Comparison of ENCODE assay signal across 1 mouse cellular context in the genomic region with DNA sequence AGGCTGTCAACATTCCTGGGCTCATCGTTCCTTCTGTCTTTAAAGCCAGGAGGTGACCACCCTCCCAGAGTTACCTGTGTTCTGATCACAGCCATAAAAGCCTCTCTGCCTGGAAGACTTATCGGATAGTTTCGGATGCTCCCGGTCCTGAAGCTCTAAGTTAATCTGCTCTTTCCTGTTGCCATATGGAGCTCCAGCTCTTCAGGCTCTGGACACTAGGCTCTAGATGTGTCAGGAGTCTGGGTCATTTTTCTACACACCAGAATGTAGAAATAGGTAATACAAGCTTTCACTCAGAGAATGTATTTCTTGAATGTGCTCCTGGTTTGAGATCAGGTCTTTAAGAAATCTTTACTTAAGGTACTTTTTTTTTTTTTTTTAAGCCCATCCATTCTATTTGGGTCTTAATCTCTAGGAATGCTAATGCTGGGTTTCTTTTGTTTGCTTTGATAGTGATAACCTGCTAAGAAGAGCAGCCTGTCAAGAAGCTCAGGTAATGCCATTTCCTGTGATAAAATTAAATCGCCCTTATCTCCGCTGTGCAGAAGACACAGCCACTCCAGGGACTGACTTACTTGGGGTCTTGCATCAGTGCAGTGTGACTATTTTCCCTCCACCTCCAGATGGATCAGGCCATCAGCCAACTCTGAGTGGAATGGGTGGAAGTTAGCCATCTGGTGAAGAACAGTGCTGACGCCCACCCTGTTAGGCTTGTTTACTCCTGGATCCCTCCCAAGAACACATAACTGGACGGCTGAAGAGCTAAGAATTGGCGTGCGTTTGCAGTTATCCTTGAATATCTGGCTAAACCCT.
TF ChIP-seq lines count a peak whose summit lies in the region.

No protein-coding gene starts in this region.

TF ChIP-seq in MEL, 35 proteins besides CTCF, POLR2A, EP300 and RAD21 (continued from another document):
- 0 out of 2 replicates have a peak, but pooled peaks have one; percentile 17 for TF ChIP-seq MYC (IDR thresholded peaks at IDR 0.05; ENCODE audit: low read depth, low read length)
- TF ChIP-seq UBTF (IDR thresholded peaks at IDR 0.05; ENCODE audit: borderline replicate concordance, insufficient read depth, low read depth, low read length) = no peak
- no peak for TF ChIP-seq NELFE (IDR thresholded peaks at IDR 0.05; ENCODE audit: low read depth, low read length)
- no peak for TF ChIP-seq MYB (IDR thresholded peaks at IDR 0.05; ENCODE audit: low read depth, low read length)
- no peak for TF ChIP-seq KAT2A (conservative IDR thresholded peaks at IDR 0.05; ENCODE audit: low read depth, low read length)
- no peak for TF ChIP-seq TBP (IDR thresholded peaks at IDR 0.05; ENCODE audit: low read depth, low read length)
- no peak for TF ChIP-seq ZKSCAN1 (IDR thresholded peaks at IDR 0.05; ENCODE audit: low read depth, low read length)
- no peak for TF ChIP-seq MAZ (IDR thresholded peaks at IDR 0.05; ENCODE audit: low read depth, low read length)
- TF ChIP-seq BHLHE40 (IDR thresholded peaks at IDR 0.05; ENCODE audit: borderline replicate concordance, low read depth, low read length) = no peak
- TF ChIP-seq CHD1 (IDR thresholded peaks at IDR 0.05; ENCODE audit: low read depth, low read length) = no peak
- TF ChIP-seq MXI1 (IDR thresholded peaks at IDR 0.05; ENCODE audit: low read depth, low read length) = peak; percentile 26; the same call in 1 of the 2 replicates
- no peak for TF ChIP-seq ELF1 (IDR thresholded peaks at IDR 0.05; ENCODE audit: low read depth, low read length)
- TF ChIP-seq MEF2A (IDR thresholded peaks at IDR 0.05; ENCODE audit: extremely low read depth, insufficient replicate concordance, low read depth, low read length, poor library complexity, severe bottlenecking) = 0 out of 2 replicates have a peak, but pooled peaks have one; percentile 63
- TF ChIP-seq MAX (IDR thresholded peaks at IDR 0.05; ENCODE audit: low read length) = no peak
- no peak for TF ChIP-seq JUND (IDR thresholded peaks at IDR 0.05; ENCODE audit: low read depth, low read length)
- TF ChIP-seq GATA1 (IDR thresholded peaks at IDR 0.05; ENCODE audit: low read depth, low read length) = peak; percentile 92
- no peak for TF ChIP-seq ZC3H11A (IDR thresholded peaks at IDR 0.05; ENCODE audit: low read depth, low read length)
- TF ChIP-seq E2F4 (IDR thresholded peaks at IDR 0.05; ENCODE audit: borderline replicate concordance, low read depth, low read length) = no peak
- peak; percentile 47; the same call in 1 of the 2 replicates for TF ChIP-seq SIN3A (IDR thresholded peaks at IDR 0.05; ENCODE audit: low read length)
- TF ChIP-seq TCF12 (IDR thresholded peaks at IDR 0.05; ENCODE audit: low read depth, low read length) = peak; percentile 94
- TF ChIP-seq USF2 (IDR thresholded peaks at IDR 0.05; ENCODE audit: borderline replicate concordance in 1 of 2, insufficient read depth in 1 of 2, low read depth in 1 of 2, low read length in 2 of 2) = no peak
- peak; percentile 85 for TF ChIP-seq ZNF384 (IDR thresholded peaks at IDR 0.05; ENCODE audit: low read depth, low read length)
- no peak for TF ChIP-seq HCFC1 (IDR thresholded peaks at IDR 0.05; ENCODE audit: low read depth, low read length)
- TF ChIP-seq NRF1 (IDR thresholded peaks at IDR 0.05; ENCODE audit: insufficient read depth, low read depth, low read length, poor library complexity, severe bottlenecking) = no peak
